Mouse (Mus musculus) midbrain, postnatal 0 days (tissue): ENCODE results near the gene Uba6. TPM values are rescaled to one million over a fixed set of nuclear protein-coding genes. Genes with fewer than 3 reads are reported as not detected.

Experiments used
- ATAC-seq: fragments of 200-750 bp; cut with Nextera tagmentation; 2 replicates; pipeline ENCODE4 v1.8.0; 2017; ENCODE audit warnings: moderate number of reproducible peaks, mild to moderate bottlenecking, moderate TSS enrichment, moderate library complexity; ENCODE audit not compliant: low FRiP score
- DNase-seq: peaks from one replicate; pipeline ENCODE4 v3.0.0-alpha.2; 2015; ENCODE audit warnings: low spot score
- H3K27ac ChIP-seq: fragments of 300-500 bp; sonication (generic); 2 replicates; pipeline ENCODE4 v1.5.1; 2014; ENCODE audit warnings: low read depth, mild to moderate bottlenecking, low read length, mixed read lengths
- H3K27me3 ChIP-seq: fragments of 300-500 bp; sonication (generic); 2 replicates; pipeline ENCODE4 v1.6.1; 2014; ENCODE audit warnings: low read length, control low read depth, mixed read lengths; ENCODE audit not compliant: insufficient read depth
- H3K36me3 ChIP-seq: fragments of 300-500 bp; sonication (generic); 2 replicates; pipeline ENCODE4 v1.6.1; 2014; ENCODE audit warnings: low read length, control low read depth, mixed read lengths; ENCODE audit not compliant: insufficient read depth
- H3K4me1 ChIP-seq: fragments of 300-500 bp; sonication (generic); 2 replicates; pipeline ENCODE4 v1.6.1; 2014; ENCODE audit warnings: mild to moderate bottlenecking, control low read depth, antibody characterized with exemption, low read length, mixed read lengths; ENCODE audit not compliant: insufficient read depth
- H3K4me2 ChIP-seq: fragments of 300-500 bp; sonication (generic); 2 replicates; pipeline ENCODE4 v1.6.1; 2014; ENCODE audit warnings: low read depth, mild to moderate bottlenecking, low read length, mixed read lengths; ENCODE audit not compliant: poor library complexity, severe bottlenecking
- H3K4me3 ChIP-seq: fragments of 300-500 bp; sonication (generic); 2 replicates; pipeline ENCODE4 v1.5.1; 2014; ENCODE audit warnings: low read depth, mild to moderate bottlenecking, low read length, moderate library complexity
- H3K9ac ChIP-seq: fragments of 300-500 bp; sonication (generic); replicated peaks from 2 replicates; pipeline ENCODE4 v1.6.1; 2014; ENCODE audit warnings: mild to moderate bottlenecking, low read length, moderate library complexity, mixed read lengths; ENCODE audit not compliant: poor library complexity, severe bottlenecking
- H3K9me3 ChIP-seq: fragments of 300-500 bp; sonication (generic); 2 replicates; pipeline ENCODE4 v1.6.1; 2016; ENCODE audit warnings: low read length, control low read depth
- CTCF ChIP-seq: IDR thresholded peaks from 2 replicates; pipeline ENCODE4 v1.5.1; 2016; ENCODE audit warnings: antibody characterized with exemption, mild to moderate bottlenecking
- WGBS: fragments of 180-500 bp; shearing (Covaris S2); extraction: QIAGEN DNeasy Blood & Tissue Kit; methylation state at CpG from one replicate; pipeline ENCODE4 v1.1.7; 2014; 5-methylcytosine and 5-hydroxymethylcytosine counted together
- polyA plus RNA-seq: library from polyadenylated mRNA; unstranded; fragments of >200 nt; fragmentation: Nextera tagmentation; extraction: Ambion mirVana; gene quantifications from 2 replicates; pipeline ENCODE4 v1.2.1, GENCODE M21; 2015
- total RNA-seq: library from RNA; depleted of rRNA; stranded (reverse); fragments of >200 nt; gene quantifications from 2 replicates; pipeline ENCODE4 v1.2.3, GENCODE M21; 2014

Uba6 gene
- total and polyA plus RNA-seq, 2 experiments from 2014 or later: 7.8 to 16.1 TPM

DNA sequence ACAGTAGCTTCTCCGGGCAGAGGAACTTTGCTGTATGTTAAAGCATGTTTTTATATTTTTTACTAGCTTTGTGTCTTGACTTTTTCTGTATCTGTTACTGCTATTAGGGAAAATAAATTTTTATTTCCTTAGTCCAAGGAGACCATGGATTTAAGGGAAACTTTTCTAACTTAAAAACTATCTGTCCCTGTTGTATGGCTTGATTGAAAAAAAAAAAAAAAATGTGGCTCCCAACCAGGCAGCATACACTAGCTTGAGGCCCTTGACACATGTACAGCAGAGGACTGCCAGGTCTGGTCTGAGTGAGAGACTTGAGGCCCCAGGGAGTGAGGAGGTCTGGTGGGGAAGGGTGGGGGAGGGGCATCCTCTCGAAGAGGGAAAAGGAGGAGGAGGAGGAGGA lies 1.2 kb upstream of the Uba6 start:
- no peak overlapping the region for H3K27ac ChIP-seq
- no peak overlapping the region for H3K4me3 ChIP-seq
- no peak overlapping the region for H3K4me2 ChIP-seq
- no peak for TF ChIP-seq CTCF
- DNase-seq (no peak), ATAC-seq (no peak)
- no peaks in the 10 kb centered on the region for H3K9me3 ChIP-seq
- no peaks in the 10 kb centered on the region for H3K36me3 ChIP-seq
- H3K27me3 ChIP-seq: no peaks in the 10 kb centered on the region
- 48% methylated on average over 2 of the region's 2 CpGs for WGBS
- no peak overlapping the region for H3K9ac ChIP-seq
- no peaks in the 10 kb centered on the region for H3K4me1 ChIP-seq

DNA sequence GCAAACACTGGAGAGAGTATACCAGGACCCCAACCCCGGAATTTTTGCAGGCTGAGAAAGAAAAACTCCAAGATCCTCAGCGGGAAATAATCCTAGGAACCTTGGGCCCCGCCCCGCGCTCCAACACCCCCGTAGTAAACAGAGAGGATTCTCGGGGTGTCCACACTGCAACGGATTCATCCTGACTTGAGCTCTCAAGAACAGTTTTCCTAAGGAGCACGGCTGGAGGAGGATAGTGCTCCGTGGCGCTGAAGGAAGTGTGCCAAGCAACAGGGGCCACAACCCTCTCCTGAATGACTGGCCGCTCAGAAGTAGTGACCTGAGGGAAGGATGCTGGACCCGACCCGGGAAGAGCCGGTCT lies 535 bp downstream of the Uba6 start:
- peak overlapping the region; percentile 73 for H3K4me2 ChIP-seq
- no peaks in the 10 kb centered on the region for H3K36me3 ChIP-seq
- H3K9me3 ChIP-seq: no peaks in the 10 kb centered on the region
- 1% methylated on average over 15 of the region's 15 CpGs for WGBS
- no peaks in the 10 kb centered on the region for H3K4me1 ChIP-seq
- H3K27ac ChIP-seq: peak overlapping the region; percentile 92
- ATAC-seq: no peak
- DNase-seq: no peak
- no peak for TF ChIP-seq CTCF
- H3K27me3 ChIP-seq: no peaks in the 10 kb centered on the region
- peak overlapping the region; percentile 84 for H3K9ac ChIP-seq
- peak overlapping the region; percentile 88 for H3K4me3 ChIP-seq

DNA sequence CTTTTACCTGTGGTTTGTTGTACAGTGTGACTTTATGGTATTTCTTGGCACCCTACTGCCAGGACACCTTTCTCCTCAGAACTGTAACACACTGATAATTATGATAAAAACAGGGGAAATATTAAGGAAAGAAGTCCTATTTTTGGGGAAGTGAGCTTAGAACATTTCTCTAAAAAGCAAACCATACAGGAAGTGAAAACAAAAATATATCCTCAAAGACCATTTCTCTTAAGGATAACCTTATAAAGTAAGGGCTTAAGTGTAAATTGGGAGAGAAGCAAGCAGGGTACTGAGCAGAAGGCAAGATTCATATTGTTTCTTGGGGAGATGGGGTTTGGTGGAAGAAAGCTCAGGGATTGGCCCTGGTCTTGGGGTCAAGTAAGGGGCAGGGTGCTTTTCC lies 42.8 kb downstream of the Uba6 start:
- no peak for TF ChIP-seq CTCF
- ATAC-seq (no peak), DNase-seq (no peak)
- H3K9ac ChIP-seq: no peak overlapping the region
- peaks cover 17% of the 10 kb centered on the region for H3K36me3 ChIP-seq
- no peaks in the 10 kb centered on the region for H3K4me1 ChIP-seq
- no peaks in the 10 kb centered on the region for H3K9me3 ChIP-seq
- no peaks in the 10 kb centered on the region for H3K27me3 ChIP-seq
- H3K4me3 ChIP-seq: no peak overlapping the region
- no peak overlapping the region for H3K4me2 ChIP-seq
- no peak overlapping the region for H3K27ac ChIP-seq

DNA sequence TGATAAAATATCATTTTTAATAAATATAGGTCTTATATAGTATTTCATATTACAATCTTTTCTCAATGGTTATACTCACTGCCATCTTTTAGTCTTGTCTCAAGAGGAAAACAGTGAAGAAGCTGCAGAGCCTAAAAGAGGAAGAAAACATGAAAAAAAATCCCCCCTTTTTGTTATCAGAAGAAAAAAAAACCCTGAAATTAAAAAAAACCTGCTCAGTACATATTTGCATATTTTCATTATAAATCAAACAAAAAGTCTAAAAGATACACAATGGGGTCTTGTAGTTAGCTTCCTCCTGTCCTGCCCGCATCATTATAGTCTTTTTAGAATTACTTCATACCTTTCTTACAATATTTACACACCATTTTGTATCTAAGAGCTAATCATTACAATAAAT lies 43.9 kb downstream of the Uba6 start:
- Histone ChIP-seq H3K9ac (no peak overlapping the region), H3K27ac (no peak overlapping the region), H3K4me2 (no peak overlapping the region), H3K9me3 (no peaks in the 10 kb centered on the region), H3K4me3 (no peak overlapping the region), H3K36me3 (peaks cover 16% of the 10 kb centered on the region; the same call in 1 of the 2 replicates), H3K4me1 (no peaks in the 10 kb centered on the region), H3K27me3 (no peaks in the 10 kb centered on the region)
- ATAC-seq (no peak), DNase-seq (no peak)
- WGBS: 98% methylated on average over 1 of the region's 1 CpGs
- no peak for TF ChIP-seq CTCF

DNA sequence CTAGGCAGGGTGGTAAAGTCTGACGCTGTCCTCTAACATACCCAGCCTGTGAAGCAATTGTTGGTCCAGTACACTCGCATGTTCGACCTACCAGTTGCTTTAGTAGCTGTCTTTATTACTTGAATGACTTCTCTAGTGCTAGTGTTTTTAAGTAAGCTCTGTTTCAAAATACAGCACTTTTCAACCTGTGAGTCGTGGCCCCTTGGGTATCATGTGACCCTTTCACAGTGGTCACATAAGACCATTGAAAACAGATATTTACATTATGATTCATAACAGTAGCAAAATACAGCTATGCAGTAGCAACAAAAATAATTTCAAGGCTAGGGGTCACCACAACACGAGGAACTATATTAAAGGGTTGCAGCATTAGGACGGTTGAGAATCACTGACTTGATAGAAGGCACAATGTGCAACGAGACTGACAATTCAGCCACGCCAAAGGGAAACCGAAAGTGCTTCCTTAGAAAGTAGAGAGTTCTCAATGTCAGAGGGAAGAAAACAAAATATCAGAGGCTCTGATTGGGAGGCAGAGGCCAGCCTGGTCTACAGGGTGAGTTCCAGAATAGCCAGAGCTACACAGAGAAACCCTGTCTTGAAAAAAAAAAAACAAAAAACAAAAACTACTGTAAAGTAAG lies 54.0 kb downstream of the Uba6 start:
- no peak for ATAC-seq
- Histone ChIP-seq H3K27ac (no peak overlapping the region), H3K27me3 (no peaks in the 10 kb centered on the region), H3K9ac (no peak overlapping the region), H3K9me3 (no peaks in the 10 kb centered on the region), H3K4me1 (no peaks in the 10 kb centered on the region), H3K36me3 (peaks cover 20% of the 10 kb centered on the region), H3K4me3 (no peak overlapping the region), H3K4me2 (no peak overlapping the region)
- DNase-seq: no peak
- no peak for TF ChIP-seq CTCF
- 91% methylated on average over 9 of the region's 9 CpGs for WGBS

DNA sequence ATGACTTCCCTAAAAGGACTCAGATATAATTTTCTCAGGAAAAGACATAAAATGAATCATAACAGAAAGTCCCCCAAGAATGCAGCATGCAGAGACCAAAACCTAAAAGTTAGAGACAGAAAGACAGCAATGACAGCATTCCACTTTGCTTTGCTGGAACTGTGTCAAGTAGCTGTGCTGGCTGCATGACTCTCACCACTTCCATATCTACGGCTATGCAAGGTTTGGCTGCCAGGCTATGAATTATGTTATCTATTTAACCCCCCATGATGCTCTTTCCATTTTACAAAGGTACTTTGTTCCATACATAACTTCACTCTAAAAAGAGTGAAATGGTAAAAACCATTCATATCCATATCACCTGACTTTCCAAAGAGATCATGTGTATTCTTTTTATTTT lies 58.6 kb downstream of the Uba6 start:
- Histone ChIP-seq H3K36me3 (peaks cover 22% of the 10 kb centered on the region), H3K9me3 (no peaks in the 10 kb centered on the region), H3K4me1 (no peaks in the 10 kb centered on the region), H3K27ac (no peak overlapping the region), H3K4me2 (no peak overlapping the region), H3K27me3 (no peaks in the 10 kb centered on the region), H3K4me3 (no peak overlapping the region), H3K9ac (no peak overlapping the region)
- TF ChIP-seq CTCF: no peak
- DNase-seq: no peak
- WGBS: 84% methylated on average over 1 of the region's 1 CpGs
- no peak for ATAC-seq
